Mouse (Mus musculus) R1 (cell line): ENCODE measurements around the gene Vmn2r66.

Source experiments
- DNase-seq: peaks from one replicate; pipeline ENCODE4 v3.0.0-alpha.2; 2018; ENCODE audit warnings: low read depth, low spot score

Vmn2r66 gene

GRCm38 (mm10) chr7:85012168-85012567, at the start of gene Vmn2r66:
TSS of gene Vmn2r66 (minus strand) at chr7:85012268.
- no peak for DNase-seq

- DNase-seq = no peak
These were observed 15.4 kb downstream of the Vmn2r66 start for GRCm38 (mm10) chr7:84996694-84997093.

GRCm38 (mm10) chr7:84964015-84964414, 48.1 kb downstream of the Vmn2r66 start, which contains the start of gene Vmn2r65:
TSS of gene Vmn2r65 (minus strand) at chr7:84964115.
- DNase-seq = no peak
